18 mouse cellular contexts compared by ENCODE assay signal in the genomic region with DNA sequence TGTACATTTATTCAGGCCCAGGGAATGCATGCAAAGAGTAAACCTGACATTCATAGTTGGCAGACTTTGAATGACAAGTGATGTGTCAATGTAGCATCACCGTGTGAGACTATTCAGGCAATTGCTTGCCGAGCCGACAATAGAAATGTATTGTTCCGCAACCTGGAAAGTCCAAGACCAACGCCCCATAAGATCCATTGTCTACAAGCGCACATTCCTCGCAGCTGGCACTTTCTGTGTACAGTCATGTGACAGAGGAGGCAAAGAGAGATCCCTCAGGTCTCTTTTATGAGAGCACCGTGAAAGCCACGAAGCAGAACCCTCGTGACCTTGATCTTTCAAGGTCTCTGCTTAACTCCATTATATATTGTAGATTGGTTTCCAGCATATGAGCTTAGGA.
"Had no signal": no experiment of that assay in that cellular context is flagged by ENCODE, and none has a peak within 500 bp of the region (broad histone marks: within the 10 kb centered on the region; RNA-seq: fewer than 3 reads in every experiment).

No protein-coding gene starts in this region.

- H3K27me3 ChIP-seq: midbrain, embryonic 15.5 days; neural tube, embryonic 12.5 days had no signal

- H3K9ac ChIP-seq: liver, postnatal 0 days; lung, embryonic 15.5 days; midbrain, embryonic 13.5 days; midbrain, embryonic 15.5 days; neural tube, embryonic 12.5 days; stomach, embryonic 15.5 days had no signal

- H3K27ac ChIP-seq: lung, embryonic 15.5 days; macrophage; midbrain, embryonic 13.5 days; midbrain, embryonic 15.5 days; neural tube, embryonic 12.5 days; stomach, embryonic 15.5 days; stomach, postnatal 0 days had no signal

- H3K4me1 ChIP-seq: megakaryocyte, embryonic 14.5 days had no signal

- ATAC-seq: liver, postnatal 0 days; lung, postnatal 0 days; midbrain, embryonic 13.5 days; midbrain, embryonic 15.5 days had no signal

- H3K4me2 ChIP-seq: lung, embryonic 15.5 days; midbrain, embryonic 11.5 days; midbrain, embryonic 13.5 days; midbrain, embryonic 15.5 days; neural tube, embryonic 12.5 days; stomach, embryonic 15.5 days had no signal

- DNase-seq: liver, postnatal 0 days; lung, adult 2 months; lung, postnatal 14 days; lung, postnatal 36 days; right cerebral cortex, postnatal 14 days; thymus, adult 2 months; thymus, postnatal 25 days; thymus, postnatal 4 days had no signal

- H3K36me3 ChIP-seq: lung, embryonic 15.5 days; midbrain, embryonic 13.5 days; midbrain, embryonic 15.5 days; neural tube, embryonic 12.5 days; stomach, embryonic 15.5 days had no signal

- H3K9me3 ChIP-seq: lung, embryonic 15.5 days; midbrain, embryonic 13.5 days; midbrain, embryonic 15.5 days; neural tube, embryonic 12.5 days; stomach, embryonic 15.5 days had no signal

- H3K4me3 ChIP-seq: lung, embryonic 15.5 days; megakaryocyte, embryonic 14.5 days; midbrain, embryonic 13.5 days; midbrain, embryonic 15.5 days; neural tube, embryonic 12.5 days; stomach, embryonic 15.5 days had no signal
